Mouse (Mus musculus) right cerebral cortex, postnatal 36 days (tissue): ENCODE measurements around the gene Nek8.
A peak's percentile ranks its signal among the peaks of the same experiment; 100 is the strongest.
"Not testable (repeated sequence)": the region's sequence is repeated elsewhere in the genome, so short reads cannot be mapped to it uniquely, and the experiment has no call there.

Experiments
- DNase-seq, 2 experiments: peaks; one replicate each; pipeline ENCODE4 v3.0.0; 2022; ENCODE audit warnings: low spot score in 2 of 2, mixed read lengths in 1 of 2

Gene Nek8

GRCm38 (mm10) chr11:78176402-78176862 is at the start of gene Nek8, which contains the start of gene Tlcd1:
Gene Nek8, minus strand, starts transcription at chr11:78176675.
Gene Tlcd1, plus strand, starts transcription at chr11:78176711.
- peak in 1 of 2 experiments; percentile 70 for DNase-seq

GRCm38 (mm10) chr11:78223586-78223985 is 47.1 kb upstream of the Nek8 start:
- DNase-seq: no peak

DNA sequence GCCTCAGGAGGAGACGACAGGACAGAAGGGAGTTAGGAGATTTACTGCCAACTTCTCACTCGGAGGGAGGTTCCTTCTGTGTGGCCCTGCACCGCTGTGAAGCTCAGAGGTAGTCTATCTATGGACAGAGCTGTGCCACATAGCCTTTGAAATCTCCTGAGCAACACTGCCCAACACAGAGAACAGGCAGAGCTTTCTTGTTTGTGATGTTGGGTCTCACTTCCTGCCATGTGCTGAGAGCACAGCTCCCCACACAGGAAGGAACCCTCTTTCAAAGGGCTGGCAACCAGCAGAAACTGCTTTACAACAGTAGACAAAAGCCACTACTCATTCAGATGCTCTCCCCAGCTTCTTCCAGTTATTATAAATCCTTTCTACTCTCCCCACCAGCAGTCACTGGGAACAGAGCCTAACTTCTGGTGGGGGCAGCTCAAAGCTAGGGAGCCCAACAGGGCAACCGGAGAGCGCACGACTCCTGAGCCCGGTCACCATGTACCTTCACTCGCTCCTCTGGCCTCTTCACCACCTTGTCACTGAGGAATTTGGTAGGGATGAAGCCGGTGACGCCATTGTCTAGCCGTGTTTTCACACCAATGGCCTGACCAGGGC is 39.3 kb upstream of the Nek8 start:
- no peak for DNase-seq

- no peak for DNase-seq
Observed at GRCm38 (mm10) chr11:78213086-78213817, 36.8 kb upstream of the Nek8 start.

- no peak for DNase-seq
Observed at GRCm38 (mm10) chr11:78211513-78211912, 35.0 kb upstream of the Nek8 start.

GRCm38 (mm10) chr11:78210615-78211014 is 34.1 kb upstream of the Nek8 start:
- no peak for DNase-seq

- no peak for DNase-seq
Observed at GRCm38 (mm10) chr11:78209886-78210285, 33.4 kb upstream of the Nek8 start.

DNA sequence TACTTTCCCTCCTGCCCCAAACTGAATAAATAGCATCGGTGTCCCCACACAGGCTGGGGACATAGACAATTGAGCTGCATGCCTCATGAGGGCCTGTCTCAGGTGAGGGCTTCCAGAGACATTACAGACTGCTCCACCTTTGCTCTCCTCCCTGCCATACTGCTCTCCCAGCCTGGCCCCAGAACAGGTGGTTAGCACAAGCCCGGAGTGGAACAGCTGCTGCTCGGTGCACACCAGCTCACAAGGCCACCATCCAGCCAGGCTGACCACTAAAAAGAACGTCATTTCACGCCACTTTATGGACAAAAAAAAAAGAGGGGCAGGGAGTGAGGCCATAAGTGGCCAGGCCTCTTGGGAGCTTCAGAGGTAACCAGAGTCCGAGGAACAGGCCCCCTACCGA is 30.7 kb upstream of the Nek8 start:
- no peak for DNase-seq

GRCm38 (mm10) chr11:78205361-78206206 is 29.1 kb upstream of the Nek8 start:
- no peak for DNase-seq

GRCm38 (mm10) chr11:78204287-78204686 is 27.8 kb upstream of the Nek8 start:
- DNase-seq: no peak

DNA sequence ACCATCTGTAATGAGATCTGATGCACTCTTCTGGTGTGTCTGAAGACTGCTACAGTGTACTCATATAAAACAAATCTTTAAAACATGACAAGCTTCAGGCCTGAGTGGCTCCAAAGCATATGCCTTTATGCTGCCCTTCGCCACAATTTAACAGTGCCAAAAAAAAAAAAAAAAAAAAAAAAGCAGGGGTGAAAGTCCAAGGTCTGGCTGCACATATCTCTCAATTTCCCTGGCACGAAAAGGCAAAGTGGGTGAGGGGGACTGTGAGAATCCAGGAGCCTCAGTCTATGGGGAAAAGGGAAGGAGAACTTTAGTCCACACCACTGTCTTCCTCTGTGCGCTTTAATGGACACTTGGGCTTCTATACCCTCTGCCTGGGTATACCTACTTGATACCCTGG is 25.9 kb upstream of the Nek8 start:
- no peak for DNase-seq

DNA sequence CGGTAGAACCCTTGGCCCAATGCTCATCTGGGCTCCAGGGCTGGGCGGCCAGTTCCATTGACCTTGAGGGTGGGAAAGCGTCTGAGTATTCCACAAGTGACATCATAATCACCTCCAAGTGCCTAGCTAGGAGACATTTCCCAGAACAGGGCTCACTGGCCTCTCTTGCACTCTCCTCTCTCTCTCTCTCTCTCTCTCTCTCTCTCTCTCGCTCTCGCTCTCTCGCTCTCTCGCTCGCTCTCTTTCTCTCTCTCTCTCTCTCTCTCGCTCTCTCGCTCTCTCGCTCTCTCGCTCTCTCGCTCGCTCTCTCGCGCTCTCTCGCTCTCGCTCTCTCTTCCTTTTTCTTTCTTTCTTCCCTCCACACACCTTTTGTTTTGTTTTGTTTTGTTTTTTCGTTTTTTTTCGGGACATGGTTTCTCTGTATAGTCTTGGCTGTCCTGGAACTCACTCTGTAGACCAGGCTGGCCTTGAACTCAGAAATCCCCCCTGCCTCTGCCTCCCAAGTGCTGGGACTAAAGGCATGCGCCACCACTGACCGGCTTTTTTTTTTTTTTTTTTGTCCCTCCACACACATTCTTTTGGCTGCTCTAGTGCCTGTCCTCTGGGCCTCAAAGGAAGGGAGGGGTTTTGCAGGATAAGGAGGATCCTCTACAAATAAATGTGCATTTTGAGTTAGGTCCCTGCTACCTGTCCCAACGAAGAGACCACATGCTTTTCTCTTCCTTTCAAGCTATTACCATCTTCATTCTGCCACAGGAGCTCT is 18.8 kb upstream of the Nek8 start:
- DNase-seq: no peak

DNA sequence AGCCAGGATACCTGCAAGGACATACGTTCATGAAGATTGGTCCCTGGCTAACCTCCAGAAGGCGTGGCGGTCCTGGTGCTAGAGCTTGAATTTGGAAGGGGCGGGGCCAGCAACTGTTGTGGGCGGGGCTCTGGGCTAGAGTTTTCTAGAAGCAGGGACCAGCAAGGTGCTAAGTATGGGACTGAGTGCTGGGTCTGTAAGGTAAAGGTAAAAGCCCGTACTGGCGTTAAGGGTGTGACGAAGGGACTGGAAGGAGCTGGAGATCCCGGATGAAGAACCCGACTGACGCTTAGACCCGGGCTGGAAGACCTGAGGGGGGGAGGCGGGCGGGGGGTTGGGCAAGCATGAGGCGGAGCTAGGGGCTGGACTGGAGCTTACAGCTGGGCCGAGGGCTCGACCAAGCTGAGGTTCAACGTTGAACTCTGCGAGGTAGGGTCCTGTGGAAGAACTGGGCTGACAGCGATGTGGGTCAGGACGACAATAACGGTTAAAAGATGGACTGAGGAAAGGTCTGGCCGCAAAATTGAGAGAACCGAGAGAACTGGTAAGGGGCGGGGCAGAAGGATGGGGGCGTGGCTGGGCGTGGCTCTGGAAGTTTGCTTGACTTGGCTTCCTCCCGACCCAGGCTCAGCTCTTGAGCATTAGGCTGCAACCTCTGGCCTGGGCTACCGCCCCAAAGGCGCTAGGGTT is 18.1 kb upstream of the Nek8 start:
- no peak for DNase-seq

DNA sequence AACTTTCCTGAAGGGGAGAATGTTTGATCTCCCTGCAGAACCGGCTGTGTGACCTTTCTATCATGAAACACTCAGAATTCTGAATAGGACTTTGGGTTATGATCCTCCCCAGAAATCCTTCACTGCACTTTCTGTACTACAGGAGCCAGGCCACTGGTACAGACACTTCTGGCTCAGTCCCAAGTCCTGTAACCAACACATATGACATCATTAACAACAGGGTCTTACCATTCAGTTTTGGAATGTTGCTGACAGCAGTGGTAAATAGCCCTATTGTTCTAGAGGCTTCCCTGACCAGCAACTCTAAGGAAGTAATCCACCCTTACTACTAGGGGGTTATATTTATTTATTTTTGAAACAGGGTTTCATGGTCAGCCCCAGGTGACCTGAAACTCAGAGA is 16.6 kb upstream of the Nek8 start, which contains the start of gene Proca1:
TSS of gene Proca1 (plus strand) at position 280 of the 400 bp plus-strand sequence.
- DNase-seq: no peak

DNA sequence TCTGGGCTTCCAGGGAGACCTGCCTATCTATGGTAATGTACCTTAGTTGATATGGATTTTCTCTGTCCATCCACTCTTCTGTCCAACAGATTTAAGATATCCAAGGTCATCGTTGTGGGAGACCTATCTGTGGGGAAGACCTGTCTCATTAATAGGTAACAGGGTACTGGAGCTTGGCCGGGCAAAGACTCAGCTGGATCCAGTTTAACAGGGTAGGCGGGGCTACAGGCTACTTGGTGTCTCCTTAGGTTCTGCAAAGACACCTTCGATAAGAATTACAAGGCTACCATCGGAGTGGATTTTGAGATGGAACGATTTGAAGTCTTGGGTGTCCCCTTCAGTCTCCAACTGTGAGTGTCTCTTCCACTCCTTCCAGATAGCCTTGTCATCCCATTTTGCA is 13.6 kb upstream of the Nek8 start:
- no peak for DNase-seq

DNA sequence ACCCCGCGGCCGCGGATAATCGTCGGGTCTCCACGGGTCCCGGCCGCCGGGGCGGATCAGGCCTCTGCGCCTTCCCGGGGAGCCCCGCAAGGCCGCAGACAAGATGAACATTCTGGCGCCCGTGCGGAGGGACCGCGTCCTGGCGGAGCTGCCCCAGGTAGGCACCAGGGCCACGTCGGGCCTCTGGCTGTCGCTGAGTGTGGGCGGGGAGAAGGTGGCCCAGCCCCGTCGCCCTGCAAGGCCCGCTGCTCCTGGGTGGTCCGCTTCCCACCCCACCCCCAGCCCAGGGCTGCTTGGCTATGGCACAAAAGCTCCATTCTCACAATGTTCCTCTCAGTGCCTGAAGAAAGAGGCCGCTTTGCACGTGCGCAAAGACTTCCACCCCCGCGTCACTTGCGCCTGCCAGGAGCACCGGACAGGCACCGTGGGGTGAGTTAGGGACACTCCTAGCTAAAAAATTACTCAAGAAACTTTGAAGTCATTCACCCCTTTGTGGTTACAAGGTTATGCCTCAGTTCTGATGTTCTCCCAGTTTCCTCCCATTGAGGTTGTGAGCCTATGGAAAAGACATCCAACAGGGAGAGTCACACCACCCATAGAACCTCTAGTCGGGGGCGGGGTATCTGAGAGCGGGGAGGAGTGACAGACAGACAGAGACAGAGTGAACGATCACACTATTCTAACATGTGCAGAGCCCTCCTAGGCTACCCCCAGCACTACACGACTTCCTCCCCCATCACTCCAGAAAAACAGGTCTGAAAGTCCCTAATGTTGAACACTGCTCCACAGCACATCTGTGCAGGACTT is 13.0 kb upstream of the Nek8 start:
- peak; percentile 72 to 74 for DNase-seq

DNA sequence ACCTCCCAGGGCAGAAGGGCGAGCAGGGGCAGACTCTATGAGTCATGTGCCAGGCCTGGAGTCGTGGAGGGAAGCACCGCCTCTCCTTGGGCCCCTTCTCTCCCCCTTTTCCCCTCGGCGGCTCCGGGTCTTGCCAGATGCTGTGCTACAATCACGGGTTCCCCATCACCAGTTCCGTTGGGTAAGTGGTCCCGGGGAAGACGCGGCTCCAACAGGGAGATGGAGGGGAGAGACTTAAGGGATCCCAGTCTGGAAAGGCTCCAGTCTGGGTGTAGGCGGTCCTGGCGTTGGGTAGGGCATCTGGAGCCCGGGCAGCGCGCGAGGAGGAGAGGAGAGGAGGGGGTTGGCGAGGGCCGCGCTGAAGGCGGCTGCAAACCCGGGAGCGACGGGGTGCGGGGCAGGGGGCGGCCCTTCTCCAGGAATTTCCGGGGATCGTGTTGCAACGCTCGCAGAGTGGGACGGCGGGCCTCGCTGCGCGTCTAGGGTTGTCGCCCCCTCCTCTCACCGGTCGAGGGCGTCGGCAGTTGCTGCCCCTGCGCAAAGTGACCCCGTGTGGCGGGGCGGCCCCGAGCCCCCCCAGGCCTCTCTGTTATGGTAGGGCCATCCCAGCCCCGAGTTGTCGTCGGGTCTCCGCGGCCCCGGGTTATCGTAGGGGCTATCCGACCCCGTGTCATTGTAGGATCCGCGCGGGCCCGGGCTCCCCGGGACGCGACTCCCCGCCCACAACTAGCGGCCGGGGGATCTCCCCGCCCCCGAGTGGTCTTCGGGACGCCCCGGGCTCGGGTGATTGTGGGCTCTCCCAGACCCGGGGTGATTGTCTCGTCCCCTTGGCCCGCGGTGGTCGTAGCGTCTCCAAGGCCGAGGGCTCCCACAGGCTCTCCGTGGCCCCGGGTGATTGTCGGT is 12.1 kb upstream of the Nek8 start, which contains the start of gene Rab34:
TSS of gene Rab34 (plus strand) at position 100 of the 903 bp plus-strand sequence.
- DNase-seq: peak in 1 of 2 experiments; percentile 59

DNA sequence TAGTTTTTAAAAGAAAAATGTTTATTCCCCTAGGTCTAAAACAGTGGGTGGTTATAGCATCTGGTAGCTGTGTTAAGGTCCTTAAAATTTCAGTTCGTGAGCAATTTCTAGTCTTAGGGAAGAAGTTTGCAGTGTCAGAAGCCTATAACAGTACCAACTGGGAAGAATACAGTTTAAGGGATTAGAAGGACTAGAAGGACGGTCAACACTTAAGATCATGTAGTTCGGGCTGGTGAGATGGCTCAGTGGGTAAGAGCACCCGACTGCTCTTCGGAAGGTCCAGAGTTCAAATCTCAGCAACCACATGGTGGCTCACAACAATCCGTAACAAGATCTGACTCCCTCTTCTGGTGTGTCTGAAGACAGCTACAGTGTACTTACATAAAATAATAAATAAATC is 8.2 kb upstream of the Nek8 start:
- DNase-seq: not testable (repeated sequence)
